Mouse (Mus musculus) megakaryocyte, adult 5-6 weeks (primary cell): ENCODE data around the gene Olfr1262. TPM values are rescaled to one million over a fixed set of nuclear protein-coding genes. Genes with fewer than 3 reads are reported as not detected.

Source experiments
- ATAC-seq: 2 replicates; pipeline ENCODE4 v1.8.0; 2016; ENCODE audit warnings: mild to moderate bottlenecking, inconsistent platforms; ENCODE audit not compliant: poor library complexity, severe bottlenecking
- total RNA-seq, 2 experiments: library from RNA; stranded (forward) in 1 of 2; stranded (reverse) in 1 of 2; fragments of 153-499, 151-499 nt in 1 of 2; fragments of 221-1000, 200-1000 nt in 1 of 2; gene quantifications; 2 replicates each; pipeline versions ENCODE4 v1.2.3 to v1.2.4; 2015 to 2017

Gene Olfr1262
- total RNA-seq (2015) (not detected in 2 replicates), total RNA-seq (2017) (not detected in 2 replicates)

- ATAC-seq, result no peak
Measured at GRCm38 (mm10) chr2:89999845-90000244, at the start of gene Olfr1262. Gene Olfr1262, plus strand, starts transcription at chr2:90000145.

DNA sequence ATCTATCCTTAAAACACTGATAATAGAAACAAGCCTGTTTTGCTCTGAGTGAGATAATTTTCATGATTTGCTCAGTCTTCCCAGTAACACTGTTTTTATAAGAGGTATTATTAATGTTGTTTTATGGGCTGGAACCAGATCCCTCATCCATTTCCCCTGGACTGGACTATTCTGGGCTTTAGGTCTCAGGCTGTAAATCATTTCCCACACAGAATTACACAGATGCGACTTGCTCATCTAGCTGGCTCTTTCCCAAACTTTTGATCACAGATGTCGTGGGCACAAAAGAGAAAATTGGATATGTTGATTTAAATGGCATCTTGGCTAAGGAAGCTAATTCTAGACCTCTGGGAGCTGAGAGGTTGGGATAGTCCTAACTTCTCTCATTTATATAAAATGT is 25.8 kb upstream of the Olfr1262 start, which contains the start of gene Olfr1260:
Gene Olfr1260 (plus strand): TSS at position 157 of the 400 bp plus-strand sequence.
- ATAC-seq, result no peak

- no peak for ATAC-seq
Measured at GRCm38 (mm10) chr2:89977709-89978108, 22.2 kb upstream of the Olfr1262 start.

DNA sequence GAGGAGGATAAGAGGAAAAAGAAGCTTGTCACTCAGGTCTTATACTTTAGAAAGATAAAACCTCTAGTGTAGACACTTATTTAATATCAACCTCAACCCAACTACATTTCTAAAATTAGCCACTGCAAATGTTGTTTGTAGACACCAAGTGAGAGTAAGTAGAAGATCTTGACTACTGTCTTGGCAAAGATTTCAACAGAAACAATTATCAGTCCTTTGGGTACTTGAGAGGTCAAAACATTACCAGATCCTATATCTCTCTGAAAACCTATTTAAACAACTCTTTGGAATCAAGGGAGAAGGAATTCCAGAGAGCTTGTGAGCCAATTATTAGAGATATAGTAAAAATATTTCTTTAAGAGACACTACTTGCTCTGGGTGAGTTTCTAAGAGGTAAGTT is 9.0 kb upstream of the Olfr1262 start, which contains the start of gene Olfr1261:
Gene Olfr1261 (plus strand): TSS at position 301 of the 400 bp plus-strand sequence.
- no peak for ATAC-seq

DNA sequence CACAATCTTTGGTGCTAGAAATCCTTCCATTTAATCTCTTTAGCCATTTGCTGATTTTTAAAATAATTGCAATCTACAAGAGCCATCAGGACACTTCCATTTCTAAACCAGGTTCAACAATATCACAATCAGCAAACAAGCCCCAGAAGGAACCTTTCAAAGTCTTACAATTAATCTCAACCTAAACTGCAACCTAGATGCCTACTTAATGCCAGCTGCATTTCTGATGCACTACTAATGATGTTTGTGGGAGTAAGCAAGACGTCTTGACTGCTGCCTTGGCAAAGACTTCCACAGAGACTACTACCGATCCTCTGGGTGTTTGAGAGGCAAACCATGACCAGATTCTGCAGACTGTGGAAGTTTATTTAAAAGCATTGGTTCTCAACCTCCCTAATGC is 11.9 kb downstream of the Olfr1262 start, which contains the start of gene Olfr1263:
Gene Olfr1263 (plus strand): TSS at position 301 of the 400 bp plus-strand sequence.
- ATAC-seq, result no peak

- ATAC-seq, result no peak
Measured at GRCm38 (mm10) chr2:90025477-90025876, 25.5 kb downstream of the Olfr1262 start, which contains the start of gene Olfr1264. Gene Olfr1264, minus strand, starts transcription at chr2:90025577.

DNA sequence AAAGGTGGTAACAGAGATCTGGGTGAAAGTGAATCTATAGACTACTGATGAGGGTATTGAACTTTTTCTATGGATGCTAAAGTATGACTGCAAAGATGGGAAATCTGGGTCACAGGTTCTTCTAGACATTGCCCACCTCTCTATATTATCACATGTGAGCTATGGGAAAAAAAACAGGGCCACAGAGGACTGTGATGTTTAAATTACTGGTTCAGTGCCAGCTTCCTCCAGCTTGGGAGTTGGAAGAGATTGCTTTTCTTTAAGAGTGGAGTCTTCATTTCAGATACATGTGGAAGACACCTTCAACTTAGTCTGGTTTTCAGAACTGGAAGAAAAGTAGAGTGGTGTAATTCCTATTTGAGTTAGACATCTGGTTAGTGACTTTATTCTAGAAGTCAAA is 35.1 kb downstream of the Olfr1262 start, which contains the start of gene Olfr1265:
Gene Olfr1265 (plus strand): TSS at position 301 of the 400 bp plus-strand sequence.
- no peak for ATAC-seq

Other genes starting within 250 kb of the Olfr1262 start
- not detected in 2 replicates for gene Olfr1253, start 243.1 kb upstream of the Olfr1262 start, total RNA-seq (2015)
- gene Olfr1253, start 243.1 kb upstream of the Olfr1262 start, total RNA-seq (2017), result not detected in 2 replicates
- not detected in 2 replicates for gene Olfr1254, start 206.5 kb upstream of the Olfr1262 start, total RNA-seq (2015)
- not detected in 2 replicates for gene Olfr1254, start 206.5 kb upstream of the Olfr1262 start, total RNA-seq (2017)
- gene Olfr1255, start 188.1 kb upstream of the Olfr1262 start, total RNA-seq (2015), result not detected in 2 replicates
- gene Olfr1255, start 188.1 kb upstream of the Olfr1262 start, total RNA-seq (2017), result not detected in 2 replicates
- not detected in 2 replicates for gene Olfr1256, start 158.6 kb upstream of the Olfr1262 start, total RNA-seq (2015)
- not detected in 2 replicates for gene Olfr1256, start 158.6 kb upstream of the Olfr1262 start, total RNA-seq (2017)
- gene Olfr48, start 151.9 kb upstream of the Olfr1262 start, total RNA-seq (2015), result not detected in 2 replicates
- gene Olfr48, start 151.9 kb upstream of the Olfr1262 start, total RNA-seq (2017), result not detected in 2 replicates
- gene Olfr1257, start 121.7 kb upstream of the Olfr1262 start, total RNA-seq (2015), result not detected in 2 replicates
- gene Olfr1257, start 121.7 kb upstream of the Olfr1262 start, total RNA-seq (2017), result not detected in 2 replicates
- gene Olfr1258, start 72.8 kb upstream of the Olfr1262 start, total RNA-seq (2015), result not detected in 2 replicates
- not detected in 2 replicates for gene Olfr1258, start 72.8 kb upstream of the Olfr1262 start, total RNA-seq (2017)
- gene Olfr1259, start 51.5 kb upstream of the Olfr1262 start, total RNA-seq (2015), result not detected in 2 replicates
- 0.04 TPM in 1 of 2 replicates, not detected in the other for gene Olfr1259, start 51.5 kb upstream of the Olfr1262 start, total RNA-seq (2017)
- gene Olfr1260, start 25.8 kb upstream of the Olfr1262 start, total RNA-seq (2015), result not detected in 2 replicates
- not detected in 2 replicates for gene Olfr1260, start 25.8 kb upstream of the Olfr1262 start, total RNA-seq (2017)
- gene Olfr1261, start 8.9 kb upstream of the Olfr1262 start, total RNA-seq (2015), result not detected in 2 replicates
- not detected in 2 replicates for gene Olfr1261, start 8.9 kb upstream of the Olfr1262 start, total RNA-seq (2017)
- not detected in 2 replicates for gene Olfr1263, start 12.0 kb downstream of the Olfr1262 start, total RNA-seq (2015)
- not detected in 2 replicates for gene Olfr1263, start 12.0 kb downstream of the Olfr1262 start, total RNA-seq (2017)
- gene Olfr1264, start 25.4 kb downstream of the Olfr1262 start, total RNA-seq (2015), result not detected in 2 replicates
- not detected in 2 replicates for gene Olfr1264, start 25.4 kb downstream of the Olfr1262 start, total RNA-seq (2017)
- not detected in 2 replicates for gene Olfr1265, start 35.2 kb downstream of the Olfr1262 start, total RNA-seq (2015)
- gene Olfr1265, start 35.2 kb downstream of the Olfr1262 start, total RNA-seq (2017), result not detected in 2 replicates
- not detected in 2 replicates for gene Olfr140, start 63.4 kb downstream of the Olfr1262 start, total RNA-seq (2015)
- gene Olfr140, start 63.4 kb downstream of the Olfr1262 start, total RNA-seq (2017), result not detected in 2 replicates
- gene Olfr1269, start 121.3 kb downstream of the Olfr1262 start, total RNA-seq (2015), result not detected in 2 replicates
- not detected in 2 replicates for gene Olfr1269, start 121.3 kb downstream of the Olfr1262 start, total RNA-seq (2017)
- gene Olfr32, start 142.2 kb downstream of the Olfr1262 start, total RNA-seq (2015), result not detected in 2 replicates
- not detected in 2 replicates for gene Olfr32, start 142.2 kb downstream of the Olfr1262 start, total RNA-seq (2017)
- not detected in 2 replicates for gene Olfr1270, start 152.9 kb downstream of the Olfr1262 start, total RNA-seq (2015)
- not detected in 2 replicates for gene Olfr1270, start 152.9 kb downstream of the Olfr1262 start, total RNA-seq (2017)
- gene Olfr1506, start 224.3 kb downstream of the Olfr1262 start, total RNA-seq (2015), result not detected in 2 replicates
- gene Olfr1506, start 224.3 kb downstream of the Olfr1262 start, total RNA-seq (2017), result 0.07 TPM in 1 of 2 replicates, not detected in the other